Mouse (Mus musculus): ENCODE results near the gene Gnat2. TPM values are rescaled to one million over a fixed set of nuclear protein-coding genes. Genes with fewer than 3 reads are reported as not detected.
A peak's percentile ranks its signal among the peaks of the same experiment; 100 is the strongest.

Gene Gnat2
- polyA plus RNA-seq, 1 experiment = not detected

DNA sequence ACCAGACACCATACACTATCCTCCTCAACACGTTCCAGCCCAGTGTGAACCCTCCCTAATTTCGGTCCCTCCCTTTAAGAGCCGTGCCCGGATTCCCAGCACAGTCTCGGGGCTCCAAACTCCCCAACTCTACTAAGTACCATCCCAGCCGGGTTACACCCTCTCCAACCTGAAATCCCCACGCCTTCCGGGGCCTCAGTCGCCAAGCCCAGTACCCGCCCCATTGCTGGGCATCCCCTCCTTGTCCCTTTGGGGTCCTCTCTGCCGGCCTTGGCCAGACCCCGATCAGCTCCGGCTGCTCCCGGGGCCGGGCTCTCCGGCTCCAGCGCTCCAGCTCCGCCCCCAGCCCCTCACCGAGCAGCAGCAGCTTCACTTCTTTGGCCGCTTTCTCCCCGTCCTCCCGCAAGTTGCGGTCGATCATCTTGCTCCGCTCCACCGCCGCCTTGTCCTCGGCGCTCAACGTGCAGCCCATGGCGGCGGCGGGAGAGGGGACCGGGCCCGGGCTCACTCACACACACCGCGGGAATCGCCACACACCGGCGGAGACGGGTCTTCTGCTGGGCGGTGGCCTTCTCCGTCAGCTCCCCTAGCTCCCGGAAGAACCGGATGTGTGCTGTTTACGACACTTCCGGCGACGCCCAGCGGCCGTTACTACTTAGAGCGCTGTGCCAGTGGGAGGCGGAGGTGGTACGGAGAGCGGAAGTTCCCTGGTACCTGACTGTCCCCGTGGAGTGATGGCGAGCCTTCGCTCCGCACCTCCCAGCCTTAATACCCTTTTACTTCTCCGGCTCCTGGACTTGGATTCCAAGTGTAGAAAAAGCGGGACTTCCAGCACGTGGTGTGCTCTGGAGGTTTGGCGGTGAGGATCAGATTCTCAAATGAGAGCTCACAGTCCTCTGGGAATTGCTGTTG, 53.2 kb downstream of the Gnat2 start, which contains the start of gene Gnai3:
Gnai3 (minus strand) TSS at position 613 of the 912 bp plus-strand sequence.
- TF ChIP-seq POLR2A (IDR thresholded peaks at IDR 0.05; ENCODE audit: borderline replicate concordance, control insufficient read depth, low read depth, low read length) = peak; percentile 98
- peak; percentile 39; the same call in 1 of the 2 replicates for TF ChIP-seq CTCF (IDR thresholded peaks at IDR 0.05; ENCODE audit: control insufficient read depth, insufficient read depth, low read length)
- WGBS = under 1% methylated on average over 63 of the region's 63 CpGs
- H3K27ac ChIP-seq (ENCODE audit: control insufficient read depth, insufficient read depth, low read depth, low read length, poor library complexity) = peak within 1 kb of the TSS; percentile 98
- H3K4me3 ChIP-seq (replicated peaks; ENCODE audit: control insufficient read depth, low read depth, low read length) = peak within 1 kb of the TSS; percentile 95
- peaks cover 2% of the 10 kb centered on the region; the same call in 1 of the 2 replicates for H3K4me1 ChIP-seq (ENCODE audit: control insufficient read depth, insufficient read depth, low read length)

DNA sequence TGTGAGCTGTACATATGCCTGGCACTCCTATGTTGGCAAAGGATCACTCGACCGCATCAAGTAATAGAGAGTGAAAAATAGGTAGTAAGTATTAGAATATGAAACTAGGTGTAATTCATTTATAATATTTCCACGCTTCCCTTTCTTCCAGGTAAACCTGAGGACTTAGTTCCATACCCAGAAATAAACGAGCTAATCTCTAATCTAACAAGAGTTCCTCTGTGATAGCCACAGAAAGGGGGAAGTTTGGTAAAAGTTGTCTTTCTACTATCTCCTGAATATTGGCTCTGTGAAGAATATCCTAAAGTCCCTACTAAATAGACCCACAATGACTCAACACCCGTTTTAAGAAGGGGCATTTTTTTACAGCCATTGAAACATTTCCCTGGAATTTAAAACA, 54.1 kb downstream of the Gnat2 start:
- Histone ChIP-seq H3K4me3 (replicated peaks; ENCODE audit: control insufficient read depth, low read depth, low read length) (peak overlapping the region; percentile 95), H3K4me1 (ENCODE audit: control insufficient read depth, insufficient read depth, low read length) (peaks cover 2% of the 10 kb centered on the region; the same call in 1 of the 2 replicates), H3K27ac (ENCODE audit: control insufficient read depth, insufficient read depth, low read depth, low read length, poor library complexity) (peak overlapping the region; percentile 98; the same call in 1 of the 2 replicates)
- WGBS = 19% methylated on average over 5 of the region's 5 CpGs
- no peak for TF ChIP-seq POLR2A (IDR thresholded peaks at IDR 0.05; ENCODE audit: borderline replicate concordance, control insufficient read depth, low read depth, low read length)
- TF ChIP-seq CTCF (IDR thresholded peaks at IDR 0.05; ENCODE audit: control insufficient read depth, insufficient read depth, low read length) = no peak

DNA sequence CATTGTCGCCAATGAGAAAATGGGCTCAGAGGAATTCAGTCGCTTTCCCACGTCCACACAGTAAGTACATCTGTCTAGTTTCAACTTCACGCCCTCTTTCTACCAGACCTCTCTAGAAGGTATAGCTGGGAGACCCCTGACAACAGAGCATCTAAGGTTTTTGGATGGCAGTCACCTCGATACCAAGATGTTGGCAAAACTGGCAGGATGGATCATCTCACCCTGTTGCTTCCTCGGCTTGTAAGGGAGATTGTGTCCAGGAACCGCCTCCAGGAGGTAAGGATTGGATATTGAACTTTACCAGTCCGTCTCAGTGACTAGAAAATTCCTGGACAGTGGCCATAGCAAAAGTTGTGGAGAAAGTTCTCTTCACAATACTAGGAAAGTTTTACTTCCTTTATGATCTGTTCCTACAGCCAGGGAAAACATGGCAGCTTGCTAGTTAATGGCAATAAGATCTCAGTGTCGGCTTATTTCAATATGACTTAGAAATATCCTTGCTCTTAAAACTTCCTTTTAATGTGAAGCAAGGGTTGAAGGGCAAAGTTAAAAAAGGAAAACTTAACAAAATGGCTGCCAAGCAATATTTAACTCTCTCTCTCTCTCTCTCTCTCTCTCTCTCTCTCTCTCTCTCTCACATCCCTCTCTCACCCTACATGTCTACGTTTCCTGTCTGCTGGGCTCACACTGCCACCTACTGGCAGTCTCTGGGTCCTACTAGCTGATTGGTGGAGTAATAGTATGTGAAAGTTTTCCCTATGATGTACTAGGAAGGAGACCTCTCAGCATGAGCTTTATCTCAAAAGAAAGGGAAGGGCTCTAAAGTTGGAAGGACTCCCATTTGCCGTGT, 55.0 kb downstream of the Gnat2 start:
- Histone ChIP-seq H3K27ac (ENCODE audit: control insufficient read depth, insufficient read depth, low read depth, low read length, poor library complexity) (no peak overlapping the region), H3K4me3 (replicated peaks; ENCODE audit: control insufficient read depth, low read depth, low read length) (no peak overlapping the region), H3K4me1 (ENCODE audit: control insufficient read depth, insufficient read depth, low read length) (peaks cover 4% of the 10 kb centered on the region)
- peak; percentile 98 for TF ChIP-seq CTCF (IDR thresholded peaks at IDR 0.05; ENCODE audit: control insufficient read depth, insufficient read depth, low read length)
- no peak for TF ChIP-seq POLR2A (IDR thresholded peaks at IDR 0.05; ENCODE audit: borderline replicate concordance, control insufficient read depth, low read depth, low read length)
- 62% methylated on average over 11 of the region's 11 CpGs for WGBS

Other genes with a start within 250 kb of the Gnat2 start
- gene Eps8l3, start 215.6 kb upstream of the Gnat2 start, polyA plus RNA-seq (2011; ENCODE audit: insufficient read depth, insufficient read length, low replicate concordance, missing spikeins) = not detected in 2 replicates
- 40.9 and 62.6 TPM in 2 replicates for gene Gstm5, start 197.0 kb upstream of the Gnat2 start, polyA plus RNA-seq (2011; ENCODE audit: insufficient read depth, insufficient read length, low replicate concordance, missing spikeins)
- gene Gstm7, start 161.0 kb upstream of the Gnat2 start, polyA plus RNA-seq (2011; ENCODE audit: insufficient read depth, insufficient read length, low replicate concordance, missing spikeins) = not detected in 2 replicates
- 1.8 TPM in 1 of 2 replicates, not detected in the other for gene Gstm6, start 149.0 kb upstream of the Gnat2 start, polyA plus RNA-seq (2011; ENCODE audit: insufficient read depth, insufficient read length, low replicate concordance, missing spikeins)
- gene Gstm3, start 123.5 kb upstream of the Gnat2 start, polyA plus RNA-seq (2011; ENCODE audit: insufficient read depth, insufficient read length, low replicate concordance, missing spikeins) = not detected in 2 replicates
- gene Gstm2, start 106.3 kb upstream of the Gnat2 start, polyA plus RNA-seq (2011; ENCODE audit: insufficient read depth, insufficient read length, low replicate concordance, missing spikeins) = 8.7 and 10.5 TPM in 2 replicates
- gene Gstm1, start 74.8 kb upstream of the Gnat2 start, polyA plus RNA-seq (2011; ENCODE audit: insufficient read depth, insufficient read length, low replicate concordance, missing spikeins) = 63.6 and 69.5 TPM in 2 replicates
- gene Gstm4, start 47.9 kb upstream of the Gnat2 start, polyA plus RNA-seq (2011; ENCODE audit: insufficient read depth, insufficient read length, low replicate concordance, missing spikeins) = 4.8 and 8.3 TPM in 2 replicates
- 15.3 and 47.2 TPM in 2 replicates for gene Ampd2, start 6.1 kb upstream of the Gnat2 start, polyA plus RNA-seq (2011; ENCODE audit: insufficient read depth, insufficient read length, low replicate concordance, missing spikeins)
- 11.7 and 27.5 TPM in 2 replicates for gene Gnai3, start 53.4 kb downstream of the Gnat2 start, polyA plus RNA-seq (2011; ENCODE audit: insufficient read depth, insufficient read length, low replicate concordance, missing spikeins)
- not detected in 2 replicates for gene Gpr61, start 62.1 kb downstream of the Gnat2 start, polyA plus RNA-seq (2011; ENCODE audit: insufficient read depth, insufficient read length, low replicate concordance, missing spikeins)
- gene Amigo1, start 93.5 kb downstream of the Gnat2 start, polyA plus RNA-seq (2011; ENCODE audit: insufficient read depth, insufficient read length, low replicate concordance, missing spikeins) = 0.75 and 1.9 TPM in 2 replicates
- 3.8 and 12.1 TPM in 2 replicates for gene Cyb561d1, start 108.4 kb downstream of the Gnat2 start, polyA plus RNA-seq (2011; ENCODE audit: insufficient read depth, insufficient read length, low replicate concordance, missing spikeins)
- gene Atxn7l2, start 118.1 kb downstream of the Gnat2 start, polyA plus RNA-seq (2011; ENCODE audit: insufficient read depth, insufficient read length, low replicate concordance, missing spikeins) = 3.4 and 10.1 TPM in 2 replicates
- gene Sypl2, start 133.9 kb downstream of the Gnat2 start, polyA plus RNA-seq (2011; ENCODE audit: insufficient read depth, insufficient read length, low replicate concordance, missing spikeins) = 0.37 TPM in 1 of 2 replicates, not detected in the other
- 37.3 and 60.9 TPM in 2 replicates for gene Psma5, start 164.1 kb downstream of the Gnat2 start, polyA plus RNA-seq (2011; ENCODE audit: insufficient read depth, insufficient read length, low replicate concordance, missing spikeins)
- gene Sort1, start 191.3 kb downstream of the Gnat2 start, polyA plus RNA-seq (2011; ENCODE audit: insufficient read depth, insufficient read length, low replicate concordance, missing spikeins) = 8.2 and 15.6 TPM in 2 replicates